Mouse (Mus musculus) embryo, embryonic 9.5 days (tissue): ENCODE results near the gene Tanc2.

Experiments used
- DNase-seq: peaks from one replicate; pipeline ENCODE4 v3.0.0-alpha.2; 2017; ENCODE audit errors: extremely low spot score

Tanc2 gene

DNA sequence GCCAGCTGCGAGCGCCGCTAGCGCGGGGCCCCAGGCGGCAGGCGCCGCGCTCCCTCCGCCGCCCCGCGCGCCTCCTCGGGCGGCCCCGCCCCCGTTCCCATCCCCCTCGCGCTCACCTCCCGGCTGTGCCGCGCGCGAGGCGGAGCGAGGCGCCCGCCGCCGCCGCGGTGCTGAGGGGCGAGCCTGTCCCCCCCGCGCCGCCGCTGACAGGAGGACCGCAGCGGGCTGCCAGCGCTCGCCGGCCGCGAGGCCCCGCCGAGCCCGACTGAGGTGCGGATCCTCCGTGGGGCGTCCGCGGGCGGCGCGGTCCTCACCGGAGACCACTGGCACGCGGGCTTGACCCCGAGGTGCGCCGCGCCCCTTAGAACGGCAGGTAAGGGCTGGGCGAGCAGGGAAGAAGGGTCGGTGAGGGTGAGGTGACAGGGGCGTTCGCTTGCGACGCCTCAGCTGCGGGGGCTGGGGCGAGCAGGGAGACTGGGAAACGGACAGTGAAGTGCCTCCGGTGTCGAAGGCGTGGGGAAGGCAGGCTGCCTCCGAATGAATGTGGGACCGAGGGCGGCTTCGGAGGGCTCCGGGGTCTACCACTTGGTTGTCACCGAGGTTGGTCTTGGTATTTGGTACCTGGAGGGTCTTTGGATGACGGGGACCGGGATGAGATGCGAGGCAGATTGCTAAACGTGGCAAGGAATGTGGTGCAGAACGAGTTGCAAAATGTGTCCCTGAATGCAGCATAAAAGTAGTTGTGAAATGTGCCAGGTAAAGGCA, at the start of gene Tanc2:
Gene Tanc2 (plus strand): TSS at position 110 of the 765 bp plus-strand sequence.
- peak; percentile 61 for DNase-seq

DNA sequence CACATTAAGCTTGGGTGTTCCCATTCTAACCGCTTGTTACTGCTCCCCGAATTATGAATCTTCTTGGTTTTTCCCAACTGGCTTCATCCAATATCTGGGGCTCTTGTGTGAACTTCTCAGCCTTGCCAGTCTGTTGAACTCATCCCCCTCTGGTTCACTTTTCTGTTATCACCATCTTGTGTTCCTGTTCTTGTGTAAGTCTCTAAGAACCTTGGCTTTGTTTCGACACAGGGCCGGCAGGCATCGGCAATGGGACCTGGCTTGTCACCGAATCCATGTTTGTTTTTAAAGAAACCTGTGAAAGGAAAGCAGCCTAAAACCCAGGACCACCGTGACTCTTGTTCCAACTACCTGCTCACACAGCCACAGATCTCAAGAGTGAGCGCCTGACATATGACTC, 49.0 kb upstream of the Tanc2 start:
- no peak for DNase-seq

DNA sequence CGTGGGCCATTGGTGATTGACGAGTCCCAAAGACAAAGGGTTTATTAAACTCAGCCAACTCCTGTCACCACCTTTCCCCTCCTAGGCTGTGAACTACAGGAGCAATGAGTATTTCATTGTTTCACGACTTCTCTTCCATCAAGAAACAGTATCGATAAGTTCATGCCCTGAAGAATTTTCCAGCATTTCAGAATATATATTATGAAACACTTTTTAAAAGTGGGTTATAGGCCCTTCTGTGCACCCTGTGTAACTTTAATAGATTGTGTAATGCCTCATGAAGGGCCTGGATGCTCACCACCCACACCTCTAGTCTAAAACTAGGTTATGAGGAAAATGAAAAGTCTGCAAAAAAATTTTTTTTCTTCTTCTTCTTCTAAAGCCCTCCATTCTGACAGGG, 48.4 kb upstream of the Tanc2 start:
- no peak for DNase-seq

DNA sequence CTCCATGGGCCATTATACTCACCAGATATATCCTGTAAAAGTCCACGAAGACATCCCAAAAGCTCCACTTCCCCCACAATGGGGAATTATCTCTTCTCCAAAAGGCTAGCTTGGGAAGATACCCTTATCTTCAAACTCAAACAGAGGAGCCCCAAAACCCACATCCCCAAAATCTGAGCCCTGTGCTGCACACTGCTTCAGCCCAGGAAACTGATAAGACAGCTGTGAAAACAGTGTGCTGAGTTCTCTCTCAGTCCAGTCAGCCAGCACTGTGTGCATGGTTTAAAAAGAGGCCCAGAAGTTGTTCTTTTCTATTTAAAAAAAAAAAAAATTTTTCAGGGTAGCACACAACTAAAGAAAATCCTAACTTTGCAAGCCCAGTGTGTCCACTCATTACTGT, 47.7 kb upstream of the Tanc2 start:
- DNase-seq, result no peak

DNA sequence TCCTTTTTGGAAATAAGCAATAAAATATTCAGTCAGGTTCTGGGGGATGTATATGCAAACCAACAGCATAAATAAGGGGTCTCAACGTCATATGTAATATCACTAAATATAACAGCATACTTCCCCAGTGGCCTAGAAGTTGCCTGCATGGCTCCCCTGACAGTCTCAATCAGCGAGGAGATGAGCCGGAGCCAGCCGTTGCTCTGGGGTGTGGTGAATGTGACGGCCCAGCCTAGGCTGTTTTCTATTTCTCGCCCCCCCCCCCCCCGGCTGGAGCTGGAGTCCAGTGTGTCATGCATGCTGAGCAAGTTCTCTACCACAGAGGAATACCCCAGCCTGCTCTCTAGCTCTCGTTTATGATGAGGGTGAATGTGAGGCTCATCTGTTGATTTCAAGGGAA, 44.0 kb upstream of the Tanc2 start:
- no peak for DNase-seq

DNA sequence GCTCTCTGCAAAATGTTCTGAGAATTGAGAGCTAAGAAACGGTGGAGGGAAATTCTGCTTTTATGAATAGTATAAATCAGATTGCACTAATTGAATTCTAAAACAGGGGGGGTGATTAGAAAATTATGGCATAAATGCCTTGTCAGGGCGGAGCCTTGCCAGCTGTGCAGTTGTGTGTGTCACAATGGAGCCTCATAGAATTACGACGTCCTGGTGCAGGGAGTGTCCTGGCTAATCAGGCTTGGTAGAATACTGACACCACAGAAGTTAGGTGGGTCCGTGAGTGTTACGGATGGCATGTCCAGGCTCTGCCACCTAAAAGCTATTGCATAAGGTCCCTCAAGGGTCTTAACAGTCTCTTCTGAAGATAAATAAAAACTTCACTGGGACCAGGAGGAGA, 43.4 kb upstream of the Tanc2 start:
- no peak for DNase-seq

DNA sequence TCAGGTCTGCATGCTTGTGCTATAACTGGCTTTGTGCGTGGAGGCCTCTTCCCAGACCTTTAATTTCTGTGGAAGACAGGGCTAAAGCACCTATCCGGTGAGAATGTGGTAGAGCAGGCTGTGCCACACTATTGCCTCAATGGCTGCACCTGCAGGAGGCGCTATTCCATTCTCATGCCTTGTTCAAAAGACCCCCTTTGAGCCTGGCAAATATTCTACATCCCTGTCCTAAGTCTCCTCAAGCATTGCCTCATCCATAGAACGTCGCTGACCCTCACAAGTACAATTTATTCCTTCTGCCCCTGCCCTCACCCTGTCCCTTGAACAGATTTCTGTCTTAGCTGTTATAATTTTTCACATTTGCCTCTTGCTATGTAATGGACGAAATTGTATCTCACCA, 41.4 kb upstream of the Tanc2 start:
- no peak for DNase-seq

DNA sequence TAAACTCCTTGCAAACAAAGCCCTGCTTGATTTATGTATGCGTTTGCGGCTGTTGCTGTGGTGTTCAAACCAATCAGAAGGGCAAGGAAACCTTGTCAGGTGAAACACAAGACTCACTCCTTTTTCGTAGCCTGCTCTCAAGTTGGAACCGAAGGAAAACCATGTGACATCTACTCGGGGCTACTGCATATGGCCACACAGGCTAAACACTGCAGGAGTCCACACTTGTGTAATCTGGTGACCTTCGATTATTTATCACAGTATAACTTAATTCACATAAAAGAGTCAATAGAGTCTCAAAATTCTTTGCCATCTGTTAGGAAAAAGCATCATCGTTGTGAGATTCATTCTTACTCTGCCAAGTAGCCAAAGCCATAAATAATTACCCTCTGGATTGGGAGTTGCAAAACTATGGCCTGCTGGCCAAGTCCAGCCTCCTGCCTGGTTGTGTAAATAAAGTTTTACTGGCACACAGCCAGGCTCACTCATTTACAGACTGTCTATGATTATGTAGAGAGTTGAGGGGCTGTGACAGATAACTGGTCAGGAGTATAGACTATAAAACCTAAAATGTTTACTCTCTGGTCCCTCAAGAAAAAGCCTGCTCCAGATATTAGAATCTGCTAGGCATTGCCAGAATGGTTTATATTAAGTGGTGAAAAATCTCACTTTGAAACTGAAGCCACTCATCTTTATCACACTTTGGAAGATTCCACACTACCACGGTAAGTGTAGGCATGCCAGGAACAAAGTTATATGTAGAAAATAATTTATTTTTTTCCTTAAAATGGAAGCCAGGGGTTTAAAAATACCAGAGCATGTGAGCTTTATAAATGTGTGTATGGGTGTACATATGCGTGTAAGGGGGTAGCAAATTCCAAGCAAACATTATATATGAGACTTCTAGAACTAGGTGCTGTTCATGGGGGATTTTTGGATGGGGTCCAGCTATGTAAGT, 40.3 kb upstream of the Tanc2 start:
- no peak for DNase-seq

DNA sequence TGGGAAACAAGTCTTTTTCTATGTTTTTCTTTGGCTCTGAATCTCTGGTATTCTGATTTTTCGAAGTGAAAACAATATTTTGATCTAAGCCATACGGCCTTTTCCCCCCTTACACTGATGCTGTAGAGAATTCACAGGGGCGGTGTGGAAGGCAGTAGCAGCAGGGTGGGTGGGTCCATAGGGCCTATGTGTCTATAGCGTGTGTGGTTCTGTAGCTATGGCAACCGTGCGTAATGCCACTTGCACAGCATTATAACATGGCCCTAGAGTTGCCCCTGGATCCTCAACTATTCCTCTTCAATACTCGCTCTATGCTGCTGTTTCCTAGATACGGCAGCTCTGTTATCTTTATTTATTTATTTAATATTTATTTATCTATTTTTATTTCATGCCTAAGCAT, 32.5 kb upstream of the Tanc2 start:
- no peak for DNase-seq

DNA sequence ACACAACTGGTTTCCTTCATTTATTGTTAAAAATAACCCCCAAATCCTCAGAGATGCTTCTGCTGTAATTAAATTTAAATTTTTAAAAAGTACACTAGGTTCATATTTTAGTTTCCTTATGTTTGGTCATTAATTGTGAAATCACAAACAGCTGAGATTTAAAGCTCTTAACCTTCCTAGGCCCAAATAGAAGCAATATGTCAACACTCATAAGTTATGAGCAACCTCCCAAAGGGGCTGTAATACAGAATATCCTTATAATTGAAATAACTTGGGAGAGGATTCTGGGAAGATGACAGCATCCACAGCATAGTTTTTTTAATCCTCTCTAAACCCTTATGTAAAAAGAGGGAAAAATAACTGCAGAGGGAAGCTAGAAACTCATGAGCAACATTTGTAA, 31.7 kb upstream of the Tanc2 start:
- no peak for DNase-seq

DNA sequence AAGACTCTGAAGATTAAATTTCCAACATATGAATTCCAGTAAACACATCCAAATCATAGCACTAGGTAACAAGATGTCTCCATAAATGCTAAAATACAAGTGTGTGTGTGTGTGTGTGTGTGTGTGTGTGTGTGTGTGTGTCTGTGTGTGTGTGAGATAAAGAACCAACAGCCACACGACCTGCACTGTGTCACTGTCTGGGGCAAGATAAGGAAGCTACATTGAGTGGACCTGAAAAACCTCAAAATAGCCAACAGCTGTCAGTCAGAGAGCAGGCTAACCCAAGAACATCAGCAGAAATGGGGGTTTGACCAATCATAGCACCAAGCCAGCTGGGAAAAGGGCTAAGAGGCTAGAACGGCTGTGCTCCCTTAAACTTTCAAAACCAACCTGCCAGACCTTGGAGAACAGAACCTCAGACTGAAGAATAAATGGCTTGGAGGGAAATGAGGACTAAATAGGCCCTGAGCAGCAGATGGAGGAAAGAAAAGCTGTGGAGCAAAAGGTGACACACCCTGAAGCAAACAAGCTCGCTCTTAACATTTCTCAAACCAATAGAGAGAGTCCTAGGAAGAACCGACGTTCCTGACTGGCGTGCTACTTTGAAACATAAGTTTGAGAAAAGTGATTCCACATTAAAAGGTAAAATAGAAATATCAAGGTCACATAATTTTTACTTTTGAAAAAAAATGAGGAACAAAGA, 30.8 kb upstream of the Tanc2 start:
- DNase-seq, result no peak

DNA sequence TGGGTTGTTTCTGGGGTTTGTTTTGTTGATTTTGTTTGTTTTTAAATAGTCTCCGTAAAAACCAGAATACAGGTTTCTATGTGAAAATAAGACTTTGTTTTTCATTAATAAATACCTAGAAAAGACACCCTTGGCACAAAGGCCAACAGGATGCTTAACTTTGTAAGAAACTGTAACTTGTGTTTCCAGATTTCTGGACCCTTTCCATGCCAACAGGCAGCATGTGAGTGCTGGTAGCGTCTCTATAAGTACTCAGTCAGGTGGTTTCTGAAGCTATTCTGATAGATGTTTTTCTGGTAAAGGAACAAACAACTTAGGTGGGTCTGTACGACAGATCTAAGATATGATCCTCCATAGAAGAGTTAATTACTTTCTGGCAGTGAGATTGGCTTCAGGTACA, 26.2 kb upstream of the Tanc2 start:
- no peak for DNase-seq

DNA sequence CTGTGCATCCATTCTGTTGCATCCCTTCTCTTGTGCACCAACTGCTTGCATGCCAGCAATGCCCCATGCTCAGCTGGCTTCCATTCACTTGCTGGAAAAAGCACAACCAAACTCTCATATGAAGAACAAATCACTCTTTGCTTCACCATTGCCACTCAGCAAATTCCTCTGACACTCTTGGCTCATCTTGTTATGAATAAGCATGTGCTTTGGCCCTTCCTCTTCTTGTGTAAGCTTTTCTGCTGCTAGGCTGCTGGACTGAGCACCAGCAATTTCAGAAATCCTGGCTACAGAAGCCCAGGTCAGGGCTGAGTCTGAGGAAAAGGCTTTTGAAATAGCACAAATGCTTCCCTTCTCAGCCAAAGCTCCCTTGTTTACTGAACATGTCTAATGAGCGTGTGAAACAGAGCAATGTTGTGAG, 22.6 kb upstream of the Tanc2 start:
- DNase-seq, result no peak

DNA sequence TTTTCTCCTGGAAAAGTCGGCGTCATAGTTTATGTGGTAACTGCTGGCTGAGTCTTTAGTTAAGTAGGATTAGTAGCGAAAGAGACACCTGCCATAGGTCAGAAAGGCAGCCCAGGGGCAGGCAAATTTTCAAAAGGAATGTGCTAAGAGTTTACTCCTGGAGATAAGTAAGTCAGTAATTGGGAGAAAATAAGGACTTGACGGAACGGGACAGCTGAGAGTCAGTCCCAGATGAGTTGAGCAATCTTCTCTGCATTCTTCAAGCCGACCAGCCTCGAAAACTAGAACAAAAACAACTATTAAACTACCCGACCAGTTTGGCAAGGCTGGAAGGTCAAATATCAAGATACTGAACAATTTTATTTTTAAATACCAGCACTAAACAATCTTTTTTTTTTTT, 17.8 kb upstream of the Tanc2 start:
- no peak for DNase-seq

DNA sequence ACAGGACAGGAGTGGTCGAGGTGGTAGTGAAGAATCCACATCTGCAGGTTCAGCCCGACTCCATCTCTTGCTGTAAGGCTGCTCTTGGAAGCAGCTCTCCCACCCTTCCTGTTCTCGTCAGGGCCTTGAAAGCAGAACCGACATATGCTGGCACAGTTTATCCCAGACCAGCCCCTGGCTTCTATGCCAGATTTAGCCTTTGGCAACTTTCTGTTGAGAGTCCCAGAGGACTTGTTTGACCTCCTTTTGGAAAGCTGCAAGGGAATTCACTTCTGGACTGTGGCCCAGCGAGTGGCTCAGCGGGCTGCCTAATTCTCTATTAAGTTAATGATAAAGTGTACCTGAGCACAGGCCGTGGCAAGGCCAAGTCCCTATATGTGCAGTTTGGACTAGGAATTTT, 15.5 kb upstream of the Tanc2 start:
- no peak for DNase-seq

DNA sequence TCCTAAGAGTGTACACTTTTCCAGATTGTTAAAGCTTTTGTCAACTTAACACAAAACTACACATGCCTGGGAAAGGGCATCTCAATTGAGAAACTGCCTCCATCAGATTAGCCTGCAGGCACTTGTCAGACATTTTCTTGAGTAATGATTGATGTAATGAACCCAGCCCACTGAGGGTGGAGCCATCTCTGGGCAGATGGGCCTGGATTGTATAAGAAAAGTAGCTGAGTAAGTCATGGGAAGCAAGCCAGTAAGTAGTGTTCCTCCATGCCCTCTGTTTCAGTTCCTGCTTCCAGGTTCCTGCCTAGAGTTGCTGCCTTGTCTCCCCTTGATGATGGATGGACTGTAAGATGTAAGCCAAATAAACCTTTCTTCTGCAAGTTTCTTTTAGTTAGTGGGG, 12.6 kb upstream of the Tanc2 start:
- no peak for DNase-seq

DNA sequence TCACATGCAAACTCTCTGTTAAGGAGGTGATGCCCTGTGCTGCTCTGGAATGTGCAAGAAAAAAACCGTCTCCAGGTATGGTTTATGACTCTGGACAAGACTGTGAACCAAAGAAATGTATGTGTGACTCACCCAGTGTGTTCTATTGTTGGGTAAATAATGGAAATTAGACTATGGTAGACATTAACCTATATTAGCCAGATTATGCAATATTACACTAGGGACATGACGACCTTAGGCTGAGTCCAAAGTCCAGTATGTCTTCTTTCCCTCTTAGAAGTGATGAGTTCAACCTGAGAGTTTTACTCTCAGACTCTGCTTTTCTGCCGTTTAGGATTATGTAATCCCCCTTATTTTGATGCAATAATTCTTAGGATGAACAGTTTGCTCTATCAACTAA, 7.8 kb upstream of the Tanc2 start:
- DNase-seq, result no peak

DNA sequence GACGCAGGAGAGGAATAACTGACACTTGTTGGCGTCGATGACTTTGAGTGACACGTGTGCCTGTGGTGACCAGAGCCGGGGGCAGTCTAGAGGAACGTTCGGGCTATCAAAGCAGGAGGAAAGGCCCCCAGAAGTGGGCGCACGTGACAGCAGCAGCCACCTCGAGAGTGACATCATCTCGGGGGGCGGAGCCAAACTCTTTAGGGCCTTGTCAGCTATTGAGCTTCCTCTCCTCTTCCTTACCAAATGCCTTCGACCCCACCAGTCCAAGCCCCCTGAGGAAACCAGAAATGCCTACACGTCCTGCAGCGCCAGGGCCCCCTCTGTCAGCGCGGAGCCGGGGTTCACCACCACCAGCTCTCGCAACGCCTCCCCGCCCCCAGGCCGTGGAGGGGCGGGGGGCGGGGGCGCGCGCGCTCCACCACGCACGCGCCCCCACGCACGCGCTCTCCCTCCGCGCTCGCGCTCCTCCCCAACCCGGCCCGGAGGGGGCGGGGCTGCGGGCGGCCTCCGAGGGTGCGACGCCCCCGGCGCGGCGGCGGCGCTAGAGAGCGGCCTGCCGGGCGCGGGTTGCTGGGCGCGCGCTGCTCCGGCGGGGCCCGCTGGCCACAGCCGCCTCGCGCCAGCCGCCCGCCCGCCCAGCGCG, 432 bp upstream of the Tanc2 start:
- peak; percentile 90 for DNase-seq

DNA sequence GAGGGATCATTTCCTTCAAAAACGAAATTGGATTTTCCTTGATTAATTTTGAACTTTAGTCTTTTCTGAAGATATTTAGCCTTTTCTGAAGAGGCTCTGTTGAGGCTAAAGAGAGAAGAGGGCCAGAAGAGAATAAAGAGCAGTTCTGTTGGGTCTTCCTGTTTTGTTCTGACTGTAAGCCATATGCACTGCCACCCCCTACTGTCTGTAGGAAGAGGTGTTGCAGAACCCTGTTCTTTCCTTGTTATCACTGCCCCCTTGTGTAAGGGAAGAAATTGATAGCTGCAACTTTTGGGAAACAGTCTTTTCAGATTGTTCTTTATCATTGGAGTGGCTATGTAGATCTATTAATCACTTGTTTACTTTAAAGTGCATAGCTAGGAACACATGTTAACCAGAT, 2.1 kb downstream of the Tanc2 start:
- peak; percentile 58 for DNase-seq

DNA sequence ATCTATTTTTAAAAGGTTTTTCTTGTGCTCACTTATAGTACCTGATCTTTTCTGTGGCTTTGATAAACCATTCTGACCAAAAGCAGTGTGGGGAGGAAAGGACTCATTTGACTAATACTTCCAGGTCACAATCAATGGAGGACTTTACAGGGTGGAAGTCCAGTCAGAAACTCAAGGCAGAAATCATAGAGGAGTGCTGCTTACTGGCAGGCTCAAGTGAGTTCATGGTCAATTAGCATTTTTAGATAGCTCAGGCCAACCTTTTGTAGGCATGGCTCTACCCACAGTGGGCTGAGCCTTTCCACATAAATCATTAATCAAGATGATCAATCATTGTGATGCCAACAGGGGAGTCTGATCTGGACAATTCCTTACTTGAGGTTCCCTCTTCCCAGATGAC, 12.4 kb downstream of the Tanc2 start:
- no peak for DNase-seq

DNA sequence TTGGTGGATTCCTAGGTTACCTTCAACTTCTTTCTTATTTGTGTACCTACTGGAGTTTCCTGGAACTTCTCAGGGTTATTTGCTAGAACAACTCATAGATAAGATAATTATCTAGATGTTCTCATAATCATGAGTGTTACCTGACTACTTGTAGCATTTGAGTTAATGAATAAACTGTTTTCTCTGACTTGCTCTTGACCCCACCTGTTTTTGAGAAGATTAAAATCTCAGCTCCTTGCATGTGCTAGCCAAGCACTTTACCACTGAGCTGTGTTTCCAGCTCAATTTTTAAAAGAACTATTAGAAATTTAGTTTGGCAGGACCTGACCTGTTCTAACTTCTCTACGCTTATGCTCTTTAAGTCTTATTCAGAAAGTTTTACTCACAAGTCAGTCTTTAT, 36.4 kb downstream of the Tanc2 start:
- DNase-seq, result no peak

DNA sequence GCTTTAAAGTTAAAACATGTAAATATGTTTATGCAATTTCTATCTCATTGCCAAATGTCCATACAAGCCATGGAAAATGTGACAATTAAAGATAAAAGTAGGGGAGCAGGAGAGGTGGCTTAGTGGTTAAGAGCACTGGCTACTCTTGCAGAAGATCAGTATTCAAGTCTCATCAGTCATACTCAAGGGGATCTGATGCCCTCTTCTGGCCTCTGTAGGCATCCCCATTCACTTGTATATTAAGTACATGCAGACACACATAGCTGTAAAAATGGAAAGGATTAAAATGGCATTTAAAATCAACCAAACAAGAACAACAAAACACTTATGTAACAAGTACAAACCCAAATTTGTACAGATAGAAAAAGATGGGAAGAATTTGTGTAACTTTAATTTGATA, 54.2 kb downstream of the Tanc2 start:
- DNase-seq, result no peak
